Mouse (Mus musculus): Measurements from ENCODE around the gene Fam71e1. TPM values are rescaled to one million over a fixed set of nuclear protein-coding genes. Genes with fewer than 3 reads are reported as not detected.

Fam71e1 gene
- polyA plus RNA-seq, 1 experiment from 2014 or later: 29.8 TPM

DNA sequence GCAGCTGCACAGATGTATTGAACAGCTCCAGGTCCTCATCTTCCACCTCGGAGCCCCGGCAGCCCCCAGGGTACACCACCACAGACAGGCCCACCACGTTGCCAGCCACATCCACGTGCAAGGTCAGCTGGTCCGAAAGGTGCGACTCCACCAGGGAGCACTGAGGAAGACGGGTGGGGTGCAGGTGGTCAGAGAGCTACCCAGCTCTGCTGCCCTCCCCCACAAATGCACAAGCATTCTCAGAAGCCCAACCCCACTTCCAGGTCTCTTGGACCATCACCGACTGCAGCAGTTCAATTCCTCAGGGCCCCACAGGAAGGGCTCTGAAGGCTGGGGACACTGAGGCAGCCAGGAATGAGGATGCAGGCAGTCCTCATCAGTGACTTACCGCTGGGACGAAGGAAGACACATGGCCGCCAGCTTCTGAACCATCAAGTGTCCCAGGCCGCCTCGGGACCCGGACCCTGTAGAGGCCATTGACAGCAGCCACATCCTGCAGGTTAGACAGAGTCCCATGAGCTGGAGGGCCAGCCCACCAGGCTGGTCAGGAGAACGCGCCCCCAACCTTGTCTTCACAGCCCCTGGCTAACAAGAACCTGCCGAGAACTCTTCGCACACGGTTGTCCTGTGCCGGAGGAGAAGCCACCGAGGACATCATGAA lies 4.1 kb upstream of the Fam71e1 start:
- H3K36me3 ChIP-seq: peaks cover 64% of the 10 kb centered on the region
- H3K27ac ChIP-seq (replicated peaks): no peak overlapping the region
- peak overlapping the region; percentile 22; the same call in 1 of the 2 replicates for H3K9ac ChIP-seq
- ATAC-seq (ENCODE audit: low read depth): no peak
- no peak overlapping the region for H3K4me2 ChIP-seq
- 91% methylated on average over 21 of the region's 21 CpGs for WGBS
- H3K27me3 ChIP-seq: no peaks in the 10 kb centered on the region
- no peak overlapping the region for H3K4me3 ChIP-seq
- no peaks in the 10 kb centered on the region for H3K9me3 ChIP-seq
- peaks cover 29% of the 10 kb centered on the region for H3K4me1 ChIP-seq (replicated peaks)

DNA sequence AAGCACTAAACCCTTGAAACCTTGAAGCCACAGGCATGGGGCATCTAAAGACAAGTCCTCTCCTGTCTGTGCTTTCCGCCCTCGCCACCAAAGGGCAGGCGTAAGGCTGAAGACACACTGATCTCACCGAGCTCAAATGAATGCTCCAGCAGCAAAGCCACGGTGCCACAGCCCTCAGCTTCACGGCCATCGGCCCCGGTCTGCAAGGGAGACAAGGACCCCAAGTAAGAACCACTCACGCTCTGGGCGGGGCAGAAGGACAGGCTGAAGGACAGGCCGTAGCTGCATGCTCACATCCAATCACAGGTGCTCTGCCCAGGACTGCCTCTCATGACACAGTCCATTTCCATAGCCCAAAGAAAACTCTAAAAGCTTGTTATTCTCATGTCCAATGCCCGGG lies 1.7 kb upstream of the Fam71e1 start:
- H3K9ac ChIP-seq: peak overlapping the region; percentile 27; the same call in 1 of the 2 replicates
- WGBS: 95% methylated on average over 12 of the region's 12 CpGs
- no peak overlapping the region for H3K27ac ChIP-seq (replicated peaks)
- peaks cover 32% of the 10 kb centered on the region for H3K4me1 ChIP-seq (replicated peaks)
- no peaks in the 10 kb centered on the region for H3K9me3 ChIP-seq
- H3K4me2 ChIP-seq: peak overlapping the region; percentile 85; the same call in 1 of the 2 replicates
- no peaks in the 10 kb centered on the region for H3K27me3 ChIP-seq
- peak overlapping the region; percentile 86; the same call in 1 of the 2 replicates for H3K4me3 ChIP-seq
- no peak for ATAC-seq (ENCODE audit: low read depth)
- H3K36me3 ChIP-seq: peaks cover 45% of the 10 kb centered on the region

DNA sequence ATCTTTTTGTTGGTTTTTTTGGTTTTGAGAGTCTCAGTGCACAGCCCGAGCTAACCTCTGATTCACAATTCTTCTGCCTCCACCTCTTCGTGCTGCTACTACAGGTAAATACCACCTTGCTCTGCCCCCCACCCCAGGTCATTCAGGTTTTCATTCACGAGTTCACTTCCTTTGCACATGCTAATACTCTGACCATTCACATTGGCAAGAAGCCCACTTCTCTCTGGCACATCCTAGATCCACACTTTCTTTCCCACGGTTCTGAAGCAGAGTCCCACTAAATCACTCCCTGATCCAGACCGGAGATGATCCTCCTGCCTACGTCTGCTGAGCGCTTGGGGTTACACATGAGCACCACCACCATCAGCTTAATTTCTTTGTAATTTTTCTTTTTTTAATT lies 1.3 kb upstream of the Fam71e1 start:
- Histone ChIP-seq H3K4me3 (peak overlapping the region; percentile 86), H3K36me3 (peaks cover 41% of the 10 kb centered on the region), H3K9me3 (no peaks in the 10 kb centered on the region), H3K4me1 (replicated peaks) (peaks cover 32% of the 10 kb centered on the region), H3K9ac (peak overlapping the region; percentile 95), H3K27me3 (no peaks in the 10 kb centered on the region), H3K27ac (replicated peaks) (no peak overlapping the region), H3K4me2 (peak overlapping the region; percentile 85)
- no peak for ATAC-seq (ENCODE audit: low read depth)
- 75% methylated on average over 7 of the region's 7 CpGs for WGBS

DNA sequence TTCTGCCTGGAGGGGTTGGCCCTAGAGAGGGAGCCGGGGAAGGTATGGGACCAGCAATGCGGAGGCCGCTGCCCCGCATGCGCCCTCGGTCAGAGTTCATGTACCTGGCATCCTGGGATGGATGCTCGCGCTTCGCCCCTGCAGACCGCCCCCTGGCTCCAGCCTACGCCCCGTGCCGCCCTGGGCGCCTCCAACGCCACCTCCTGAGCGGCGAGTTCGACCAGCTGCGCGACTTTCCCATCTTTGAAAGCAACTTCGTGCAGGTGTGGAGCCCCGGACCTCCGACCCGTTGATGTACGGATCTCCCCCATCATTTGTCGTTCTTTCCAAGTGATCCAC lies 359 bp downstream of the Fam71e1 start:
- H3K27me3 ChIP-seq: no peaks in the 10 kb centered on the region
- no peak for ATAC-seq (ENCODE audit: low read depth)
- under 1% methylated on average over 26 of the region's 26 CpGs for WGBS
- peak overlapping the region; percentile 85 for H3K4me2 ChIP-seq
- H3K4me3 ChIP-seq: peak overlapping the region; percentile 86
- peak overlapping the region; percentile 95 for H3K27ac ChIP-seq (replicated peaks)
- no peaks in the 10 kb centered on the region for H3K9me3 ChIP-seq
- peak overlapping the region; percentile 95 for H3K9ac ChIP-seq
- H3K4me1 ChIP-seq (replicated peaks): peaks cover 32% of the 10 kb centered on the region
- peaks cover 25% of the 10 kb centered on the region for H3K36me3 ChIP-seq

DNA sequence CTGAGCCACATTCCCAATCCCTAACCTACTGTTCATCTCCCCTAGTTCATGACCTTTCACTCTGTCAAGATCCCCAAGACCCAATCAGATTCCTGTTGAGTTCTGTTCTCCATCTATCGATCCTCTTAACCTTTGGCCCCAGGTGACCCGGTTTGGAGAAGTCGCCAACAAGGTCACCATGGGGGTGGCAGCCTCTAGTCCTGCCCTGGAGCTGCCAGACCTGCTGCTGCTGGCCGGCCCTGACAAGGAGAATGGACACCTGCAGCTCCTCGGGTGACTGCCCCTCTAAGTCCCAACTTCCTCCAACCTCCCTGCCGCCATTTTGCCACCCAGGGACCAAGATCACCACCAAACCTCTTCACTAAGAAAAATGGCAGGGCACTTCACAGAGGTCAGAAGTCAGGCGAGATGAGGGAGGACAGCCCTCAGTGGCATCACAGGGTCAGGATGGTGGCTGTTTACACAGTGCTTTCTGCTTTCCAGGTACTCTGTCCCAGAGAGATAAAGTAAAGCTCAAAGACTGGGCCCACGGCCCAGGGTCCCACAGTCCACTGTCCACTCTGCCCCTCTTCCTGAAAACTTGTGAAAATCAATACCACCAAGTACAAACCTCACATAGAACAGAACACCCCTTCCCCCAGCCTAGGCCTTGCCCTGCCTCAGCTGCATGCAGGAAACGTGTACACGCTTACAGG lies 1.1 kb downstream of the Fam71e1 start:
- peak overlapping the region; percentile 95 for H3K27ac ChIP-seq (replicated peaks)
- peak overlapping the region; percentile 85 for H3K4me2 ChIP-seq
- no peaks in the 10 kb centered on the region for H3K27me3 ChIP-seq
- H3K36me3 ChIP-seq: peaks cover 17% of the 10 kb centered on the region
- H3K4me3 ChIP-seq: peak overlapping the region; percentile 86
- ATAC-seq (ENCODE audit: low read depth): no peak
- H3K9ac ChIP-seq: peak overlapping the region; percentile 95
- H3K4me1 ChIP-seq (replicated peaks): peaks cover 32% of the 10 kb centered on the region
- WGBS: 88% methylated on average over 10 of the region's 10 CpGs
- H3K9me3 ChIP-seq: no peaks in the 10 kb centered on the region

DNA sequence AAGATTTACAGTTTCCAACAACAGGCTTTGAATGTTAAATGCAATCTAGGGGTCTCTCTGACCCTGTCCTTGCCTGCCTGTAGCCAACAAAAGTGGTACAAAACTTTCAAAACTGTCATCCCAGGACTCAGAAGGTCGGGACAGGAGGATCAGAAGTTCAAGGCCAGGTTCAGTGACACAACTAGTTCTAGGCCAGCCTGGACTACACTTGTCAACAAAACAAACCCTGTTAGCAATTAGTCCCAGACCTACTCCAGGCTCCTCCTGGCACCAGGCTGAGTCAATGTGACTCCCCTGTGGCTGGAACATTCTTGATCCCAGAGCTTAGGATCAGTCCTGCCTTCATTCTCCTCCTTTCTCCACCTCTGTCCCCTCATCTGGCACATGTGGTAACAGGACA lies 2.5 kb downstream of the Fam71e1 start:
- no peak for ATAC-seq (ENCODE audit: low read depth)
- H3K4me2 ChIP-seq: no peak overlapping the region
- H3K9me3 ChIP-seq: no peaks in the 10 kb centered on the region
- whole genome bisulfite sequencing: 81% methylated on average over 1 of the region's 1 CpGs
- H3K4me3 ChIP-seq: no peak overlapping the region
- H3K36me3 ChIP-seq: peaks cover 4% of the 10 kb centered on the region; the same call in 1 of the 2 replicates
- peaks cover 3% of the 10 kb centered on the region; the same call in 1 of the 2 replicates for H3K27me3 ChIP-seq
- H3K4me1 ChIP-seq (replicated peaks): peaks cover 30% of the 10 kb centered on the region
- no peak overlapping the region for H3K9ac ChIP-seq
- no peak overlapping the region for H3K27ac ChIP-seq (replicated peaks)

DNA sequence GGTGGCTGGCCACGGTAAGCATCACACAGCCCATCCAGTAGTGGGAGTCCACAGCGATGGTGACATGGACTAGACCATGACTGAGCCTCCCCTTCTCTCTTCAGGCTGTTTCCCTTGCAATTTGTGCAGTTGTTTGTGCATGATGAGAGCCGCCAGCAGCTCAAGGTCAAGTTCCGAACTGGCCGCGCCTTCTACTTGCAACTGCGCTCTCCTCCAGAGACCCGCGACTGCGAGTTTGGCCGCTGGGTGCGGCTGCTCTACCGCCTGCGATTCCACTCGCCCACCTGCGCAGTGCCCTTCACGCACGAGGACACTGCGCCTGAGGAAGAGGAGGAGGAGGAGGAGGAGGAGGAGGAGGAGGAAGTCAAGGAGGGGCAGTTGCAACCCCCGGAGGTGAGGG lies 3.7 kb downstream of the Fam71e1 start:
- Histone ChIP-seq H3K4me2 (no peak overlapping the region), H3K36me3 (no peaks in the 10 kb centered on the region), H3K4me1 (replicated peaks) (peaks cover 19% of the 10 kb centered on the region), H3K9ac (no peak overlapping the region), H3K27ac (replicated peaks) (no peak overlapping the region), H3K4me3 (no peak overlapping the region), H3K9me3 (no peaks in the 10 kb centered on the region), H3K27me3 (peaks cover 3% of the 10 kb centered on the region; the same call in 1 of the 2 replicates)
- 58% methylated on average over 20 of the region's 20 CpGs for WGBS
- ATAC-seq (ENCODE audit: low read depth): no peak

DNA sequence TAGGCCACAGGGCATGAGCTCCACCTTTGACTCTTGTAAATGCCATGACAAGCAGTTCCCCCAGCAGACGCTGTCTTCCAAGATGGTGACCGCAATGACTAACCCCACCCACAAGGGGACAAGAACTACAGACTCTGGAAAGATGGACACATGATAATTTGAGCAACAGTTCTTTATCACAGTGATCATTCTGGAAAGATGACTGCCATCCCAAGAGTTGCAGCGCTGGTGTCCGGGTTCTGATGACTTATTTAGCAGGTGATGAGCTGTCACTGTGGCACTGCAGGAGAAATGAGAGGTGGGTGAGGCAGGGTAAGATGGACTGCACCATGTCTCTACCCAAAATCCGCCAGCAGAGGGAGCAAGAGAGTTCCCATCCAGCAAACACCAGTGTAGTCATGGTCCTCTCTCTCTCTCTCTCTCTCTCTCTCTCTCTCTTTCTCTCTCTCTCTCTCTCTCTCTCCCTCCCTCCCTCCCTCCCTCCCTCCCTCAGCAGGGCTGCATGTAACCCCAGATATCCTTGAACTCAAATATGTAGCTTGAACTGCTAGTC lies 5.3 kb downstream of the Fam71e1 start:
- Histone ChIP-seq H3K9ac (no peak overlapping the region), H3K27ac (replicated peaks) (no peak overlapping the region), H3K36me3 (no peaks in the 10 kb centered on the region), H3K27me3 (peaks cover 3% of the 10 kb centered on the region; the same call in 1 of the 2 replicates), H3K4me2 (no peak overlapping the region), H3K4me1 (replicated peaks) (peaks cover 11% of the 10 kb centered on the region), H3K4me3 (no peak overlapping the region), H3K9me3 (no peaks in the 10 kb centered on the region)
- WGBS: 32% methylated on average over 5 of the region's 5 CpGs
- peak; percentile 37; the same call in 1 of the 2 replicates for ATAC-seq (ENCODE audit: low read depth)

DNA sequence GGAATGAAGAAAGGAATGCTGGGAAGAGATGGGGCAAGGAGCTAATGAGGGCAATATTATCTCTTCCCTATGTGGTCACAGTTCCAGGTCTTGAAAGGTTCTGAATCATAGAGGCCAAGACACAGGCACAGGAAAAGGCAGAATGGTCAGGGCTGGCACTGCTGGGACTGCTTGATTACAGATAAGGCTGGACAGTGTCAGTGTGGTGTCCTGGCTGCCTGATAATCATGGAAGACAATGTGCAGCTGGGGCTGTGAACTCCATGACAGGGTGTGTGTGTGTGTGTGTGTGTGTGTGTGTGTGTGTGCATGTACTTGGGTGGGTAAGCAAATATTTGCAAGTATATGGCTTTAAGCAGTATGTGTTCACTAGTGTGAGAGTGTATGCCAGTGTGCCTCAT lies 11.1 kb downstream of the Fam71e1 start:
- no peak overlapping the region for H3K9ac ChIP-seq
- peaks cover 27% of the 10 kb centered on the region for H3K27me3 ChIP-seq
- no peak overlapping the region for H3K27ac ChIP-seq (replicated peaks)
- no peaks in the 10 kb centered on the region for H3K9me3 ChIP-seq
- H3K4me1 ChIP-seq (replicated peaks): no peaks in the 10 kb centered on the region
- no peaks in the 10 kb centered on the region for H3K36me3 ChIP-seq
- no peak overlapping the region for H3K4me2 ChIP-seq
- no peak overlapping the region for H3K4me3 ChIP-seq
- ATAC-seq (ENCODE audit: low read depth): no peak

DNA sequence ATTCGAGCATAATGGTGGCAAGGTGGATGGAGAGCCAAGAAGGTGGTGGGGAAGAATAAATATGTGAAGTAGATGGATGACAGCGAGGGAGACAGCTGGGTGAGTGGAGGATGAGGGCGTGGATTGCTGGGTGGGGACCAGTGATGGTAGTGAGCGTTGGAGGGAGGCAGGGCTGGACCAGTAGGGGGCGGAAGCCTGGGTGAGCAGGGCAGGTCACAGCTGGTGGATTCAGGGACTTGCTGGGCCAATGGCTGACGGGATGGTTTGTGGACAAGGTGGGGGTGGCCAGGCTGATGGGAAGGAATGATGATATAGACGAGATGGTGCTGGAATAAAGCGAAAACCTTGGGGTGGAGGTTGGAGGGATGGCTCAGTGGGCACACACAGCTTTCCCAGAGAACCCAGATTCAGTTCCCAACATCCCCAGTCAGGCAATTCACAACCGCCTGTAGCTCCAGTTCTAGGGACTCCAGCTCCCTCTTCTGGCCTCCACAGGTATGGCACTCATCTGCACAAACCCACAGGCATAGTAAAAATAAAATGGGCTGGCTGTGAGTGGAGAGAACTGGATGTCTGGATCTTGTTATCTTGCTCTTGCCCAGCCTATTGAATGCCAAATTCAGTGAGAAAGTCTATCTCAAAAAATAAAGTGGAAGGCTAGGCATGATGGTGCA lies 23.0 kb downstream of the Fam71e1 start:
- Histone ChIP-seq H3K36me3 (no peaks in the 10 kb centered on the region), H3K4me1 (replicated peaks) (peaks cover 5% of the 10 kb centered on the region; the same call in 1 of the 2 replicates), H3K4me2 (no peak overlapping the region), H3K27ac (replicated peaks) (no peak overlapping the region), H3K4me3 (no peak overlapping the region), H3K27me3 (peaks cover 47% of the 10 kb centered on the region), H3K9me3 (no peaks in the 10 kb centered on the region), H3K9ac (no peak overlapping the region)
- no peak for ATAC-seq (ENCODE audit: low read depth)
- WGBS: 68% methylated on average over 9 of the region's 9 CpGs

DNA sequence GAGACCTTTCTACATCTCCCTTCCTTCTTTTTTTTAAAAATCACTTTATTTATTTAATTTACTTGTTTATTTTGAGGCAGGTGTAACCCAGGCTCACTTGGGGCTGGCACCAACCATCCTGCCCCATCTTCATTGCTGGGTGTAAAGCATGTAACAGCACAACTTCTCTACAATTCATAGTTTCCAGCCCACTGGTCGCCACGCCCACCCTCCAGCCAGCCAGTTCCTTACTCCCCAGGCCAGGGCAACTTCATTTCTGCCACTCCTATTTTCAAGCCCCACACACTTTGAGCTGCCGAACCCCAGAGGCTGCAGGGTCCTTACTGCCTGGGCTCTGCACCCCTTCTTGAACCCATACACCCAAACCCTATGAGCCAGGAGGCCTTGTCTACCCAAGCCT lies 24.6 kb downstream of the Fam71e1 start:
- 66% methylated on average over 3 of the region's 3 CpGs for WGBS
- Histone ChIP-seq H3K36me3 (no peaks in the 10 kb centered on the region), H3K9me3 (no peaks in the 10 kb centered on the region), H3K4me1 (replicated peaks) (peaks cover 10% of the 10 kb centered on the region), H3K4me2 (no peak overlapping the region), H3K27ac (replicated peaks) (no peak overlapping the region), H3K4me3 (no peak overlapping the region), H3K27me3 (peaks cover 63% of the 10 kb centered on the region), H3K9ac (no peak overlapping the region)
- ATAC-seq (ENCODE audit: low read depth): no peak

DNA sequence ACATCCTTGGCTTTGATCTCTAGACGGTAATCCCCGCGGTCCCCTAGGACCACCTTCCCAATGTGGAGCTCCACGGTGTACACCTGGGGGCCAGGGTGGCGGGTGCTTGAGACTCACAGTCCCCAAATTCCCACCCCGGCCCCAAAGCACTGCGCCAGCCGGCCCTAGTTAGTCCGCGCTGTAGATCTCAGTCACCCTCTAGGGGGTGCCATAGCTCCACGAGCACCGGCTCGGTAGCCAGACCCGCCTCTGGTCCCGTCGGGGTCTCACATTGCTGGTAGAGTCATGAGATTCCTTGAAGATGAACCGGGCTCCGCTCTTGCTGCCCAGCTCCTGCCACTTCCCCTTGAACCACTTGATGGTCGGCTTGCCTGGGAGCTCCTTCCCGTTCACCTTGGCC lies 25.3 kb downstream of the Fam71e1 start:
- peaks cover 70% of the 10 kb centered on the region for H3K27me3 ChIP-seq
- ATAC-seq (ENCODE audit: low read depth): 0 out of 2 replicates have a peak, but pooled peaks have one; percentile 44
- H3K9ac ChIP-seq: peak overlapping the region; percentile 50; the same call in 1 of the 2 replicates

More for the DNA sequence above, 25.3 kb downstream of the Fam71e1 start:
- no peaks in the 10 kb centered on the region for H3K36me3 ChIP-seq
- peak overlapping the region; percentile 21; the same call in 1 of the 2 replicates for H3K4me2 ChIP-seq
- H3K9me3 ChIP-seq: no peaks in the 10 kb centered on the region
- no peak overlapping the region for H3K27ac ChIP-seq (replicated peaks)
- 3% methylated on average over 20 of the region's 20 CpGs for WGBS
- H3K4me1 ChIP-seq (replicated peaks): peaks cover 10% of the 10 kb centered on the region
- peak overlapping the region; percentile 11; the same call in 1 of the 2 replicates for H3K4me3 ChIP-seq
